Mouse (Mus musculus) ES-E14 (cell line): Measurements from ENCODE around the gene Gm44596.

ENCODE experiments used
- CHD2 ChIP-seq: IDR thresholded peaks from 2 replicates; pipeline ENCODE4 v1.6.1; 2014; ENCODE audit warnings: mild to moderate bottlenecking, low read depth, low read length, inconsistent platforms
- HCFC1 ChIP-seq: IDR thresholded peaks from 2 replicates; pipeline ENCODE4 v1.6.1; 2012; ENCODE audit warnings: low read length, inconsistent platforms, borderline replicate concordance; ENCODE audit not compliant: insufficient read depth
- MAFK ChIP-seq: IDR thresholded peaks from 2 replicates; pipeline ENCODE4 v1.6.1; 2014; ENCODE audit warnings: mild to moderate bottlenecking, low read depth, low read length, inconsistent platforms; ENCODE audit not compliant: insufficient read depth
- ZC3H11A ChIP-seq: IDR thresholded peaks from 2 replicates; pipeline ENCODE4 v1.6.1; 2012; ENCODE audit warnings: low read depth, mild to moderate bottlenecking, inconsistent platforms, low read length, borderline replicate concordance

DNA sequence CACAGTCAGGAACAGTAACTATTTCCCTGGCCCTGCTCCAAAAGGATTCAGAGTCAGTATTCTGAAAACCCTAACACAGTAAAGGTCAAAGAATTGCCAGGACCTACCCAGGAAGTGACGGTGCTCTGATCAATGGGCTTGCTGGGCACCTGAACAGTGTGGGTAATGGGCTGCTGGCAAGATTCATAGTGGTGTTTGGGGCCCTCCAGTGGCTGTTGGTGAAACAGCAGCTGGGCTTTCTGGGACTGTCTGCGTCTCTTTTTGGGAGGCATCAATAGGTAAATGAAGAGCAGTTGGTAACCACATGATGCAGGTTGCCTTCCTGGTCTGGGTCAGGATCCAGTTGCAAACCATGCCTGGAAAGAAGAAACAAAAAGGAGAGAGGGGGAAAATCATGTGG, 16.3 kb upstream of the Gm44596 start:
- peak; percentile 83; the same call in 1 of the 2 replicates for TF ChIP-seq ZC3H11A
- TF ChIP-seq HCFC1: no peak
- TF ChIP-seq CHD2: no peak
- TF ChIP-seq MAFK: no peak
